ENCODE assay signal across 16 mouse cellular contexts in the genomic region with DNA sequence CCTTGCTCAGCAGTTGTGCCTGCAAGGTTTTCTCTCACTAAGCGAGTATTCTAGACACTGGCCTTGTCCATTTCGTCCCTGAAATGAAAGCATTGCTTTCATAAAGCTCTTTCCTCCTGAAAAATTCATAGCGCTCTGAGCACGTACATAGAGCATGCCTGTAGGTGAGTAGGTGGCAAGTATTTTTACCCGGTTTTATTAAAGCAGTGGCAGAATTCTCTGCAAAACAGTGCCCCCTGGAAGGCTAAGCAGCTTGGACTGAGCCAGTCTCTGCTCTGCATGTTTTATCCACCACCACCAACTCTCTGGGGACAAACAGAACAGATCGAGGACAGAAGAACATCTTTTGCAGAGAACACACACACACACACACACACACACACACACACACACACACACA.
DNase-seq lines count a peak whose midpoint lies in the region; ATAC-seq and TF ChIP-seq lines count a peak whose summit lies in the region.
"Had no signal": no experiment of that assay in that cellular context is flagged by ENCODE, and none has a peak within 500 bp of the region (broad histone marks: within the 10 kb centered on the region; RNA-seq: fewer than 3 reads in every experiment).

No protein-coding gene starts in this region.

- ATAC-seq in midbrain, embryonic 15.5 days (replicated peaks), result peak; percentile 50; the same call in 1 of the 2 replicates
- ATAC-seq: lung, postnatal 0 days had no signal

- no peak for TF ChIP-seq CTCF in heart, adult 2 months (IDR thresholded peaks at IDR 0.05)

- no peaks in the 10 kb centered on the region for H3K79me2 ChIP-seq in heart, adult 2 months (replicated peaks; ENCODE audit: control insufficient read depth, insufficient read depth, low read length)

- peak; percentile 9 to 15 for DNase-seq in cerebellum, postnatal 14 days
- DNase-seq in cerebellum, postnatal 36 days, result no peak
- peak; percentile 22 to 26 for DNase-seq in right cerebral cortex, adult 2 months (ENCODE audit: low spot score in 2 of 2)
- DNase-seq in right cerebral cortex, postnatal 14 days, result no peak
- no peak for DNase-seq in layer of hippocampus, postnatal 25 days (ENCODE audit: extremely low spot score in 1 of 2, low spot score in 1 of 2)
- DNase-seq in heart, adult 2 months, result no peak
- no peak for DNase-seq in Muller cell, postnatal 12 days (ENCODE audit: inconsistent ontology term)
- DNase-seq: adrenal gland, postnatal 36 days; cerebellum, adult 11-12 months; gastrocnemius, postnatal 10 days; layer of hippocampus, postnatal 36 days had no signal

- H3K4me3 ChIP-seq in midbrain, embryonic 15.5 days, result no peak overlapping the region
- H3K4me3 ChIP-seq in heart, adult 2 months, result no peak overlapping the region
- H3K4me3 ChIP-seq: embryonic facial prominence, embryonic 10.5 days; heart, embryonic 12.5 days; kidney, embryonic 15.5 days had no signal

- peaks cover 7% of the 10 kb centered on the region; the same call in 1 of the 2 replicates for H3K4me1 ChIP-seq in midbrain, embryonic 15.5 days
- peaks cover 1% of the 10 kb centered on the region; the same call in 1 of the 2 replicates for H3K4me1 ChIP-seq in heart, adult 2 months (ENCODE audit: control insufficient read depth, insufficient read depth, low read length)
- H3K4me1 ChIP-seq: embryonic facial prominence, embryonic 10.5 days; kidney, embryonic 15.5 days had no signal

- no peaks in the 10 kb centered on the region for H3K9me3 ChIP-seq in midbrain, embryonic 15.5 days
- H3K9me3 ChIP-seq: embryonic facial prominence, embryonic 10.5 days; heart, embryonic 12.5 days; kidney, embryonic 15.5 days had no signal

- H3K4me2 ChIP-seq in midbrain, embryonic 15.5 days, result no peak overlapping the region
- H3K4me2 ChIP-seq: heart, embryonic 12.5 days; kidney, embryonic 15.5 days had no signal

- no peak overlapping the region for H3K9ac ChIP-seq in midbrain, embryonic 15.5 days
- H3K9ac ChIP-seq in heart, adult 2 months (ENCODE audit: low read depth, low read length), result no peak overlapping the region
- H3K9ac ChIP-seq: heart, embryonic 12.5 days; kidney, embryonic 15.5 days had no signal

- H3K27me3 ChIP-seq in midbrain, embryonic 15.5 days (replicated peaks), result no peaks in the 10 kb centered on the region
- no peaks in the 10 kb centered on the region for H3K27me3 ChIP-seq in heart, adult 2 months (ENCODE audit: control insufficient read depth, insufficient read depth, low read length)
- H3K27me3 ChIP-seq: heart, embryonic 12.5 days; kidney, embryonic 15.5 days had no signal

- intact Hi-C loops in heart, adult 2 months (cut with DNase I), result no loop called here

- no peaks in the 10 kb centered on the region for H3K36me3 ChIP-seq in midbrain, embryonic 15.5 days (replicated peaks)
- H3K36me3 ChIP-seq in heart, adult 2 months (ENCODE audit: control insufficient read depth, insufficient read depth, low read length), result peaks cover 2% of the 10 kb centered on the region; the same call in 1 of the 2 replicates
- H3K36me3 ChIP-seq: embryonic facial prominence, embryonic 10.5 days; heart, embryonic 12.5 days; kidney, embryonic 15.5 days had no signal

- 64% methylated on average over 6 of the region's 6 CpGs for WGBS in midbrain, embryonic 15.5 days
- WGBS in heart, adult 2 months, result 84% methylated on average over 6 of the region's 6 CpGs

- no peak for TF ChIP-seq EP300 in heart, adult 2 months (IDR thresholded peaks at IDR 0.05; ENCODE audit: insufficient read depth, low read depth, low read length)

- TF ChIP-seq POLR2A in heart, adult 2 months (IDR thresholded peaks at IDR 0.05; ENCODE audit: insufficient read depth, low read depth, low read length), result no peak

- H3K27ac ChIP-seq in midbrain, embryonic 15.5 days, result peak overlapping the region; percentile 47
- H3K27ac ChIP-seq in heart, adult 2 months, result no peak overlapping the region
- H3K27ac ChIP-seq: embryonic facial prominence, embryonic 10.5 days; kidney, embryonic 15.5 days had no signal

Comparison
In these comparisons a context has a peak if more than half of its experiments do, and no peak if none do; other contexts are left out.
1. DNase-seq: peak in cerebellum, postnatal 14 days (2 of 2) and right cerebral cortex, adult 2 months (2 of 2); none in cerebellum, postnatal 36 days (0 of 2), right cerebral cortex, postnatal 14 days (single experiment), layer of hippocampus, postnatal 25 days (0 of 2), heart, adult 2 months (0 of 2) and Muller cell, postnatal 12 days (single experiment).